Mouse (Mus musculus): Measurements from ENCODE around the gene Cox7b.
"Not testable (repeated sequence)": the region's sequence is repeated elsewhere in the genome, so short reads cannot be mapped to it uniquely, and the experiment has no call there.

The Cox7b gene

DNA sequence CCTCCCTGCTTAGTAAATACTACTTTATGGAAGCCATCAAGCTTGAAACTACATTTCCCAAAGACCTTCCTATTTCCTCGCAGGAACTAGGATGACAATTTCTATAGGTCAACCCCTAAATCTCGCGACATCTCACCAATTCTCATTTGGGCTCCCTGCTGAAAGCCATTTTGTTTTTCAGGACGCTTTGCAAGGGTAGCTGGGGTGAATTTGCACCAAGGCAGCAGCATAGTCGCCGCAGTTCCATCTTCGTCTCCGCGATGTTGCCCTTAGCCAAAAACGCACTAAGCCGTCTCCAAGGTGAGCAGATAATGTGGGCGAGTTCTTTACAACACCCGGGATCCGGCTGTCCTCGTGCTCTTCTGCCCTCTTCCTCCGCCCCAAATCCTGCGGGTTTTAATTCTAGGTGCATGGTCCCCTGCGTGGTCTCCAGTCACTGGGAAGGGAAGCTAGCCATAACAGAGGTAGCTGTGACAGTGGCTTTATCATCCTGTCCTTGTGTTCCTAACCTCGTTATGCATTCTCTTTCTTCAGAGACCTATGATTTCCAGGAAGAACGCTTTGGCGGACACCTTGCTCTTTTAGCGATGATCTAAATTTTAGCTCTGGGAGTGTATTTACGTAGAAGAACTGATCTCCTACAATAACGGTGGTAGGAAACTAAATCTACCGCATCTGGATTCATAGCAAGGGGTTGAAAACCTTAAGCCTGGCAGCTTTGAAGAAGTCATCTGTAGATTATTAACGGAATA lies at the start of gene Cox7b:
Gene Cox7b, plus strand, starts transcription at position 130 of the 752 bp plus-strand sequence.
- DNase-seq: peak; percentile 74

GRCm38 (mm10) chrX:106001605-106002004 lies 13.9 kb upstream of the Cox7b start:
- no peak for DNase-seq

DNA sequence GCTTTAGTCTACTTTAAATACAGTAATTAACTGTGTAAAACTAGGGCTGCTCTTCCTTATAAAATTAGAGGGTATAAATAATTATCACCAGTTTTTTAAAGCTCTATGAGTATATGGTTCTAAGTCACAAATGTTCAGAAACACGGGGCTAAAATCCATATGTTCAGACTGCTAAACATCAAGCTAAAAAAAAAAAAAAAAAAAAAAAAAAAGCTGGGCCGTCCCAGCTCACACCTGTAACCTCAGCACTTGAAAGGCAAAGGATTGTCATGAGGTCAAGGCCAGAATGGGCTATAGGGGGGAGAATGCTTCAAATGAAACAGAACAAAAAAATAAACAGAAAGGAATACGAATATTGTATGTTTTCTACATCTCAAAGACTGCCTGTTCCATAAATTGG lies 4.7 kb upstream of the Cox7b start:
- no peak for DNase-seq

- peak; percentile 89 for DNase-seq
Observed at GRCm38 (mm10) chrX:106011465-106012159, 3.9 kb upstream of the Cox7b start, which contains the start of gene Magt1. TSS of gene Magt1 (minus strand) at chrX:106011906.

GRCm38 (mm10) chrX:106012559-106012958 lies 2.9 kb upstream of the Cox7b start:
- no peak for DNase-seq

DNA sequence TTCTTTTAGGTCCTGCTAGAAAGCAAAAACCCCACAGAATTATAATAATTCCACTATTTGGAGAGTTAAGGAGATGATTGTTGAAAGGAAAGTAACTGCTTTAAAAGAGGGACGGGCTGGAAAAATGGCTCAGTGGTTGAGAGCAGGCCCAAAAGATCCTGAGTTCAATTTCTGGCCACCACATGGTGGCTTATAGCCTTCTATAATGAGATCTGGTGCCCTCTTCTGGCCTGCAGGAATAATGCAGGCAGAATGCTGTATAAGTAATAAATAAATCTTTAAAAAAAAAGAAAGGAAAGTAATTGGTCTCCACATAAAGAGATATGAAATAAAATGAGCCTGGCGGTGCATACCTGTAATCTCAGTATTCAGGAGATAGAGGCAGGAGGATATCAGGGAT lies 2.3 kb upstream of the Cox7b start:
- DNase-seq: peak; percentile 18

DNA sequence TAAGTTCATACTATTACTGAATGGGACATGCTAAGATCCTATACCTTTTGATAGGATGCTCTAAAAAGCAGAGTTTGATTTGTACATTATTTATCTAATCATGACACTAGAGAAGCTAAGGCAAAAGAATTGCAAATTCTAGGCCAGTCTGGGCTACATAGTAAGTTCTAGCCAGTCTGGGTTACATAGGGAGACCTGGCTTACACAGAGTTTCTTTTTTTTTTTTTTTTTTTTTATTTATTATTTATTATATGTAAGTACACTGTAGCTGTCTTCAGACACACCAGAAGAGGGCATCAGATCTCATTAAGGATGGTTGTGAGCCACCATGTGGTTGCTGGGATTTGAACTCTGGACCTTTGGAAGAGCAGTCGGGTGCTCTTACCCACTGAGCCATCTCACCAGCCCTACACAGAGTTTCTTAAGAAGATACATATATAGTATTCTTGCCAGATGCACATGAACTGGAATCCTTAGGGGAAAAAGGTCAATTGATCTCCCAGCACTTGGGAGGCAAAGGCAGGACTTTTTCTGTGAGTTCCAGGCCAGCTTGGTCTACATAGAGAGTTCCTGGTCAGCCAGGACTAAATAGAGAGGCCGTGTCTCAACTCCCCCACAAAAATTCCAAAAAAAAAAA lies 641 bp upstream of the Cox7b start:
- DNase-seq: not testable (repeated sequence)

GRCm38 (mm10) chrX:106017102-106017501 lies 1.6 kb downstream of the Cox7b start:
- DNase-seq: no peak

- DNase-seq: no peak
Observed at GRCm38 (mm10) chrX:106017516-106017915, 2.0 kb downstream of the Cox7b start.

DNA sequence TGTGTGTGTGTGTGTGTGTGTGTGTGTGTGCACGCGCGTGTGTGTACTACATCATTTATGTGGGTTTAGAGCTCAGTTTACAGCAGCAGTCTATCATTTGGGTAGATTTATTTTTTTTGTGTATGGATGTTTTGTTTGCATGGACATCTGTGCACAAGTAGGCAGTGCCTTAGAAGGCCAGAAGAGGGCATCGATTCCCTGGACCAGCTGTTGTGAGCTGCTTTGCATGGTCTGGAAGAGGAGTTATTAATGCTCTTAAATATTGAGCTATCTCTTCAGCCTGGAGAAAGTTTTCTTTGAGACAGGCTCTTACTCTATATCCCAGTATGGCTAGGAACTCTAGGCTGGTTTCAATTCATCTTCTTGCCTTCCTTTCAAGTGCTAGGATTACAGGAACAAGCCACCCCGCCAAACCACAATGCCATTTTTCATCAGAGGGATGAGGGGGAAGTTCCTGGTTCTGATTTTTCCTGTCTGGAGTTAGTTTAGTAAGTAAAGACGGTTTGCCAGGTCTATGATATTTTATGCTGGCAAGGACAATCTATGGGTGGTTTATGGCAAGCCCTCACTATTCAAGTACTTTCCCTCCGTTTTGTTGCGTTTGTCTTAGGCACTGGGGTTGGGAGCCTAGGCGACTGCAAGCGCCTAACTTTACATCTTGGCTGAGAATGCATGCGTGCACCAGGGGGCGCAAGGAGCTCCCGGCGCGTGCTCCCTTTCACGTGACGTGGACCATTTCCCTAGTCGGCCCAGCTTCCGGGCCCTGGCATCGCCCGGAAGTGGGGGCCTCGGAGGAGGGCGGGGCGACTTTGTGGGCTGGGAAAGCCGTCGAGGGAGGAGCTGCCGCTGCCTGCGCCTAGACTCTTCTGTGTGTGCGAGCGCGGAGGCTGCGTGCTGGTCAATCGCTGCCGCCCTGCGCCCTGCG lies 11.2 kb downstream of the Cox7b start, which contains the start of gene Atp7a:
Gene Atp7a, plus strand, starts transcription at position 859 of the 925 bp plus-strand sequence.
- peak; percentile 93 for DNase-seq

- DNase-seq: no peak
Observed at GRCm38 (mm10) chrX:106027343-106027674, 11.8 kb downstream of the Cox7b start.

DNA sequence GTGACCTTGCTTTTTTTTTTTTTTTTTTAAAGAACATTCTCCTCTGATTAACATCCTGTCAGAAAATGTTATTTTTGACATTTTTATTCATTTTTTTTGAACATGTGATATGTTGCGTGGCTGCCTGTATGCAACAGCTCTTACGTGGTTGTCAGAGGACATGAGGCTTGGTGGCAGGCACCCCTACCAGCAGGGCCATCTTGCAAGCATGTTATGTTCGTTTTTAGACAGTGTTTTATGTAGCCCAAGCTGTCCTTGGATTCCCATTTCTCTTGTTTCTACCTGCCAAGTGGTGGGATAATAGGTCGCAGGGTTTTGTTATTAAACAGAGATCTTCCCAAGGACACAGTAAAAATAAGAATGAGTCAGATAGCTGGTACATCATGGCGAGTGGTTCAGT lies 14.7 kb downstream of the Cox7b start:
- DNase-seq: no peak

- no peak for DNase-seq
Observed at GRCm38 (mm10) chrX:106031124-106031523, 15.6 kb downstream of the Cox7b start.

DNA sequence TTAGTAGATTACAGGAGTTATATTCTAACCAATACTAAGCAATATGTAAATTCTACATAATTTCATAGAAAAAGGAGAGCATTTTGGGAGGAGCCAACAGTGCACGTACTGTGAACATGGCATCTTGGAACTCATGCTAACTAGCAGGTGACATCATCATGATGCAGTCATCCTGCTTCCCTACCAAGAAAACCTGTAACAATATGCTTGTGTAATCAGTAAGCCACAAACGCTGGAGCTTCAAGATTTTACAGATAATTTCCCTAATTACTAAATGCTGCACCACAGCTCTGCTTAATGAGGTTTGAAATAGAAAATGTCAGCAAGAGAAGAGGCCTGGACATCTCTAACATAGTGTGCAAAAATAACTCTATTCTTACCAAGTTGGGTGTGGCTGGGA lies 20.2 kb downstream of the Cox7b start:
- no peak for DNase-seq

- no peak for DNase-seq
Observed at GRCm38 (mm10) chrX:106037185-106037752, 21.8 kb downstream of the Cox7b start.

- DNase-seq: no peak
Observed at GRCm38 (mm10) chrX:106043863-106044617, 28.5 kb downstream of the Cox7b start.

DNA sequence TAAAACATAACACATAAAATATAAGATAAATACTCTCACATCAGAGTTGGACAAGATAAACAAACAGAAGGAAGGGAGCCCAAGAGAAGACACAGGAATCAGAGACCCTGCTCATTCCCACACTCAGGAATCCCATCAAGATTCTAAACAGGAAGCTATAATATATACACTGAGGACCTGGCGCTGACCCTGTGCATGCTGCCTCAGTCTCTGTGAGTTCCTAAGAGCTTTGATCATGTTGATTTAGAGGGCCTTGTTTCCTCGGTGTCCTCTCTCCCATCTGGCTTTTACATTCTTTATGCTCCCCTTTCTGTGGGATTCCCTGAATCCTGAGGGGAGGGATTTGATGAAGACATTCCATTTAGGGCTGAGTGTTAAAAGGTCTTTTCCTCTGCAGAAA lies 30.0 kb downstream of the Cox7b start:
- DNase-seq: no peak

DNA sequence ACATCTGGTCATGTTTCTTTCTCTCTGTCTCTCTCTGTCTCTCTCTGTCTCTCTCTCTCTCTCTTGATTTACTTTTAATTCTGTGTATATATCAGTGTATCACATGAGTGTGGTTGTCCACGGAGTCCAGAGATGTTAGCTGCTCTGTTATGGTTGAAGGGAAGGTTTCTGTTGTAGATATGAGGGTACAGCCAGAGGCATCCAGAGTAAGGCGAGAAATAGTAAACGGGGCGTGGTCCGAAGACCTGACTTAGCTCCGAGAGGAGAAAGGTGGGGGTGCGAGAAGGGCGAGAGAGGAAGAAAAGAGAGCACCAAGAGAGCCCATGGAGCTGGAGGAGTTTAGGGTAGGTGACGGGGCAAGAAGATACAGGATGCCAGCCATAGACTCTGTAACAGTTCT lies 30.4 kb downstream of the Cox7b start:
- no peak for DNase-seq

- no peak for DNase-seq
Observed at GRCm38 (mm10) chrX:106048191-106048590, 32.7 kb downstream of the Cox7b start.
